Mouse (Mus musculus): ENCODE data around the gene D17Wsu92e. TPM values are rescaled to one million over a fixed set of nuclear protein-coding genes. Genes with fewer than 3 reads are reported as not detected.

Gene D17Wsu92e
- total and polyA plus RNA-seq, 3 experiments = 34.9 to 70.8 (median 44.2) TPM

GRCm38 (mm10) chr17:27807542-27808078 is 12.8 kb downstream of the D17Wsu92e start:
- no peaks in the 10 kb centered on the region for H3K27me3 ChIP-seq (replicated peaks)
- DNase-seq (ENCODE audit: extremely low read depth) = no peak
- dilution Hi-C loops (cut with MboI; ENCODE audit: extremely low pct_ligation_motif_present, extremely low pct_unique_long_range_greater_than_20kb, low sequenced_read_pairs) (no loop called here), in situ Hi-C loops (cut with MboI; ENCODE audit: low pct_ligation_motif_present, low pct_unique_long_range_greater_than_20kb, low sequenced_read_pairs) (no loop called here)
- peaks cover 0 to 13% of the 10 kb centered on the region in 2 experiments; a peak in 1 of 4 replicates for H3K4me1 ChIP-seq (ENCODE audit: control insufficient read depth in 1 of 2, insufficient read depth in 2 of 2)
- H3K27ac ChIP-seq (ENCODE audit: insufficient read depth, low read depth) = no peak overlapping the region
- H3K79me2 ChIP-seq (replicated peaks; ENCODE audit: control insufficient read depth, extremely low read depth, insufficient read depth, poor library complexity, severe bottlenecking) = peaks cover 59% of the 10 kb centered on the region
- H3K9me3 ChIP-seq (replicated peaks; ENCODE audit: low read length) = no peaks in the 10 kb centered on the region
- no peak overlapping the region for H3K4me3 ChIP-seq (replicated peaks in 1 of 3; ENCODE audit: low read depth in 2 of 3, low read length in 2 of 3, poor library complexity in 1 of 3)
- peaks cover 0 to 63% of the 10 kb centered on the region in 2 experiments for H3K36me3 ChIP-seq (replicated peaks in 1 of 2; ENCODE audit: control insufficient read depth in 1 of 2, insufficient read depth in 1 of 2, low read length in 1 of 2)
- TF ChIP-seq ETS1 (conservative IDR thresholded peaks at IDR 0.05; ENCODE audit: low read depth, low read length) (no peak), POLR2AphosphoS2 (IDR thresholded peaks at IDR 0.05; ENCODE audit: low read depth, low read length) (no peak), JUND (conservative IDR thresholded peaks at IDR 0.05; ENCODE audit: low read depth, low read length) (no peak), E2F4 (IDR thresholded peaks at IDR 0.05; ENCODE audit: insufficient replicate concordance, low read depth, low read length) (no peak), MXI1 (IDR thresholded peaks at IDR 0.05; ENCODE audit: low read depth, low read length) (no peak), ZNF384 (IDR thresholded peaks at IDR 0.05; ENCODE audit: low read depth, low read length) (no peak), RAD21 (IDR thresholded peaks at IDR 0.05; ENCODE audit: low read depth, low read length) (no peak), CTCF (conservative IDR thresholded peaks at IDR 0.05 in 1 of 2, IDR thresholded peaks at IDR 0.05 in 1 of 2; ENCODE audit: low read depth in 2 of 2, low read length in 2 of 2) (no peak), ZMIZ1 (IDR thresholded peaks at IDR 0.05; ENCODE audit: low read depth, low read length) (no peak), MAFK (IDR thresholded peaks at IDR 0.05; ENCODE audit: insufficient replicate concordance, low read length) (no peak), NELFE (IDR thresholded peaks at IDR 0.05; ENCODE audit: low read depth, low read length) (no peak), BHLHE40 (IDR thresholded peaks at IDR 0.05; ENCODE audit: low read depth, low read length) (no peak), USF1 (IDR thresholded peaks at IDR 0.05; ENCODE audit: low read depth, low read length) (no peak), TBP (conservative IDR thresholded peaks at IDR 0.05; ENCODE audit: low read depth, low read length) (no peak), ZC3H11A (IDR thresholded peaks at IDR 0.05; ENCODE audit: low read depth, low read length) (no peak), CHD2 (IDR thresholded peaks at IDR 0.05; ENCODE audit: low read length) (no peak), RCOR1 (conservative IDR thresholded peaks at IDR 0.05; ENCODE audit: low read depth, low read length) (no peak), POLR2A (IDR thresholded peaks at IDR 0.05; ENCODE audit: low read depth, low read length) (no peak), HCFC1 (IDR thresholded peaks at IDR 0.05; ENCODE audit: low read depth, low read length) (no peak)
- no peak overlapping the region for H3K4me2 ChIP-seq (ENCODE audit: insufficient read depth, low read depth, poor library complexity, severe bottlenecking)
- H3K9ac ChIP-seq (ENCODE audit: insufficient read depth, low read depth) = no peak overlapping the region

GRCm38 (mm10) chr17:27804803-27805770 is 15.4 kb downstream of the D17Wsu92e start:
- H3K9ac ChIP-seq (ENCODE audit: insufficient read depth, low read depth) = no peak overlapping the region
- DNase-seq (ENCODE audit: extremely low read depth) = no peak

More at GRCm38 (mm10) chr17:27804803-27805770, 15.4 kb downstream of the D17Wsu92e start:
- no peak overlapping the region for H3K4me2 ChIP-seq (ENCODE audit: insufficient read depth, low read depth, poor library complexity, severe bottlenecking)
- dilution Hi-C loops (cut with MboI; ENCODE audit: extremely low pct_ligation_motif_present, extremely low pct_unique_long_range_greater_than_20kb, low sequenced_read_pairs) = no loop called here
- no peak overlapping the region for H3K27ac ChIP-seq (ENCODE audit: insufficient read depth, low read depth)
- peaks cover 40% of the 10 kb centered on the region for H3K79me2 ChIP-seq (replicated peaks; ENCODE audit: control insufficient read depth, extremely low read depth, insufficient read depth, poor library complexity, severe bottlenecking)
- H3K9me3 ChIP-seq (replicated peaks; ENCODE audit: low read length) = no peaks in the 10 kb centered on the region
- no peaks in the 10 kb centered on the region for H3K27me3 ChIP-seq (replicated peaks)
- TF ChIP-seq UBTF (IDR thresholded peaks at IDR 0.05; ENCODE audit: low read depth, low read length) = no peak
- TF ChIP-seq ZKSCAN1 (IDR thresholded peaks at IDR 0.05; ENCODE audit: borderline replicate concordance, low read depth, low read length) = no peak
- no peak for TF ChIP-seq RCOR1 (conservative IDR thresholded peaks at IDR 0.05; ENCODE audit: low read depth, low read length)
- TF ChIP-seq JUND (conservative IDR thresholded peaks at IDR 0.05; ENCODE audit: low read depth, low read length) = no peak
- no peak for TF ChIP-seq PAX5 (IDR thresholded peaks at IDR 0.05; ENCODE audit: low read length)
- no peak for TF ChIP-seq CHD2 (IDR thresholded peaks at IDR 0.05; ENCODE audit: low read length)
- no peak for TF ChIP-seq RAD21 (IDR thresholded peaks at IDR 0.05; ENCODE audit: low read depth, low read length)
- TF ChIP-seq GABPA (IDR thresholded peaks at IDR 0.05; ENCODE audit: insufficient replicate concordance, low read depth, low read length) = no peak
- no peak for TF ChIP-seq ZNF384 (IDR thresholded peaks at IDR 0.05; ENCODE audit: low read depth, low read length)
- no peak for TF ChIP-seq IRF4 (IDR thresholded peaks at IDR 0.05; ENCODE audit: low read depth, low read length)
- no peak overlapping the region for H3K4me3 ChIP-seq (replicated peaks in 1 of 3; ENCODE audit: low read depth in 2 of 3, low read length in 2 of 3, poor library complexity in 1 of 3)
- peaks cover 0 to 42% of the 10 kb centered on the region in 2 experiments for H3K36me3 ChIP-seq (replicated peaks in 1 of 2; ENCODE audit: control insufficient read depth in 1 of 2, insufficient read depth in 1 of 2, low read length in 1 of 2)
- peaks cover 4 to 14% of the 10 kb centered on the region in 2 experiments for H3K4me1 ChIP-seq (ENCODE audit: control insufficient read depth in 1 of 2, insufficient read depth in 2 of 2)
- in situ Hi-C loops (cut with MboI; ENCODE audit: low pct_ligation_motif_present, low pct_unique_long_range_greater_than_20kb, low sequenced_read_pairs) = no loop called here

All from CH12.LX (cell line).